Mouse (Mus musculus) CH12.LX (cell line): ENCODE results near the gene Serpinh1.
"Not testable (repeated sequence)": the region's sequence is repeated elsewhere in the genome, so short reads cannot be mapped to it uniquely, and the experiment has no call there.

Experiments used
- CTCF ChIP-seq, 2 experiments: IDR thresholded peaks in 1 of 2; conservative IDR thresholded peaks in 1 of 2; 2 replicates each; pipeline ENCODE4 v1.5.1; 2011 to 2012; ENCODE audit warnings: low read depth in 2 of 2, low read length in 2 of 2, improper control_type of control experiment in 1 of 2, inconsistent platforms in 1 of 2, mild to moderate bottlenecking in 1 of 2, moderate library complexity in 1 of 2
- EP300 ChIP-seq: IDR thresholded peaks from 2 replicates; pipeline ENCODE4 v1.6.1; 2011; ENCODE audit warnings: low read length, improper control_type of control experiment
- MAZ ChIP-seq: IDR thresholded peaks from 2 replicates; pipeline ENCODE4 v1.6.1; 2012; ENCODE audit warnings: low read depth, mild to moderate bottlenecking, inconsistent platforms, low read length, improper control_type of control experiment, moderate library complexity
- POLR2A ChIP-seq: IDR thresholded peaks from 2 replicates; pipeline ENCODE4 v1.6.1; 2011; ENCODE audit warnings: low read depth, mild to moderate bottlenecking, improper control_type of control experiment, low read length
- USF1 ChIP-seq: IDR thresholded peaks from 2 replicates; pipeline ENCODE4 v1.6.1; 2014; ENCODE audit warnings: low read depth, mild to moderate bottlenecking, inconsistent platforms, low read length, improper control_type of control experiment
- ZKSCAN1 ChIP-seq: IDR thresholded peaks from 2 replicates; pipeline ENCODE4 v1.6.1; 2012; ENCODE audit warnings: low read depth, inconsistent platforms, low read length, improper control_type of control experiment, borderline replicate concordance
- ZNF384 ChIP-seq: IDR thresholded peaks from 2 replicates; pipeline ENCODE4 v1.6.1; 2012; ENCODE audit warnings: low read depth, low read length, improper control_type of control experiment, inconsistent platforms

- TF ChIP-seq USF1, POLR2A, ZKSCAN1, MAZ, EP300, ZNF384: not testable (repeated sequence)
- TF ChIP-seq CTCF (conservative IDR thresholded peaks at IDR 0.05 in 1 of 2, IDR thresholded peaks at IDR 0.05 in 1 of 2; ENCODE audit: low read depth in 2 of 2, low read length in 2 of 2): peak in 1 of 2 experiments; percentile 42; a peak in 2 of 4 replicates
These were observed 21.3 kb upstream of the Serpinh1 start for GRCm38 (mm10) chr7:99374325-99374724.
